In genomic region chr17:63012571-63012923, GRCm38 (mm10) we compare ENCODE assay signal across 13 mouse cellular contexts.
DNase-seq lines count a peak whose midpoint lies in the region; ATAC-seq and TF ChIP-seq lines count a peak whose summit lies in the region.
"Had no signal": no experiment of that assay in that cellular context is flagged by ENCODE, and none has a peak within 500 bp of the region (broad histone marks: within the 10 kb centered on the region; RNA-seq: fewer than 3 reads in every experiment).

No protein-coding gene starts in this region.

- H3K27me3 ChIP-seq in heart, embryonic 15.5 days, result no peaks in the 10 kb centered on the region
- no peaks in the 10 kb centered on the region for H3K27me3 ChIP-seq in limb, embryonic 14.5 days (ENCODE audit: control insufficient read depth, insufficient read depth, low read length)
- no peaks in the 10 kb centered on the region for H3K27me3 ChIP-seq in limb, embryonic 10.5 days (ENCODE audit: low read depth, poor library complexity, severe bottlenecking)
- H3K27me3 ChIP-seq in intestine, embryonic 16.5 days (replicated peaks; ENCODE audit: control insufficient read depth, insufficient read depth, low read length), result no peaks in the 10 kb centered on the region
- H3K27me3 ChIP-seq: embryonic facial prominence, embryonic 15.5 days; neural tube, embryonic 12.5 days had no signal

- peak overlapping the region; percentile 77 for H3K27ac ChIP-seq in heart, embryonic 15.5 days
- no peak overlapping the region for H3K27ac ChIP-seq in limb, embryonic 14.5 days (replicated peaks; ENCODE audit: low read depth, low read length)
- H3K27ac ChIP-seq in limb, embryonic 10.5 days, result no peak overlapping the region
- peak overlapping the region; percentile 23; the same call in 1 of the 2 replicates for H3K27ac ChIP-seq in intestine, embryonic 16.5 days (ENCODE audit: low read length)
- H3K27ac ChIP-seq: embryonic facial prominence, embryonic 15.5 days; forebrain, embryonic 10.5 days; hindbrain, embryonic 14.5 days; neural tube, embryonic 12.5 days had no signal

- no peak for DNase-seq in frontal cortex, postnatal 25 days (ENCODE audit: low spot score in 2 of 2)
- no peak for DNase-seq in heart, adult 9 months (ENCODE audit: low spot score in 2 of 2)
- no peak for DNase-seq in limb, embryonic 14.5 days (ENCODE audit: low spot score)
- DNase-seq in limb, embryonic 10.5 days (ENCODE audit: low spot score), result no peak
- no peak for DNase-seq in spleen, postnatal 14 days (ENCODE audit: low spot score in 2 of 2)

- H3K9me3 ChIP-seq in heart, embryonic 15.5 days (replicated peaks), result no peaks in the 10 kb centered on the region
- no peaks in the 10 kb centered on the region for H3K9me3 ChIP-seq in limb, embryonic 14.5 days (ENCODE audit: control insufficient read depth, low read length)
- no peaks in the 10 kb centered on the region for H3K9me3 ChIP-seq in limb, embryonic 10.5 days (replicated peaks)
- H3K9me3 ChIP-seq in intestine, embryonic 16.5 days (ENCODE audit: control insufficient read depth, low read length), result no peaks in the 10 kb centered on the region
- H3K9me3 ChIP-seq: embryonic facial prominence, embryonic 15.5 days; forebrain, embryonic 10.5 days; neural tube, embryonic 12.5 days had no signal

- no peak for TF ChIP-seq POLR2A in limb, embryonic 14.5 days (IDR thresholded peaks at IDR 0.05; ENCODE audit: borderline replicate concordance, extremely low read depth, insufficient read depth, insufficient read length)

- 26% methylated on average over 3 of the region's 3 CpGs for WGBS in heart, embryonic 15.5 days
- 47% methylated on average over 3 of the region's 3 CpGs for WGBS in limb, embryonic 14.5 days
- WGBS in limb, embryonic 10.5 days, result 54% methylated on average over 3 of the region's 3 CpGs
- 42% methylated on average over 3 of the region's 3 CpGs for WGBS in intestine, embryonic 16.5 days

- H3K4me1 ChIP-seq in heart, embryonic 15.5 days (replicated peaks), result peaks cover 18% of the 10 kb centered on the region
- peaks cover 9% of the 10 kb centered on the region; the same call in 1 of the 2 replicates for H3K4me1 ChIP-seq in limb, embryonic 14.5 days (ENCODE audit: control insufficient read depth, insufficient read depth, low read length)
- H3K4me1 ChIP-seq in limb, embryonic 10.5 days, result peaks cover 36% of the 10 kb centered on the region
- peaks cover 8% of the 10 kb centered on the region for H3K4me1 ChIP-seq in intestine, embryonic 16.5 days (ENCODE audit: control insufficient read depth, insufficient read depth, low read length)
- H3K4me1 ChIP-seq: neural tube, embryonic 12.5 days had no signal

- H3K9ac ChIP-seq in heart, embryonic 15.5 days, result no peak overlapping the region
- H3K9ac ChIP-seq in limb, embryonic 14.5 days (ENCODE audit: low read depth, low read length, severe bottlenecking), result no peak overlapping the region
- no peak overlapping the region for H3K9ac ChIP-seq in intestine, embryonic 16.5 days (ENCODE audit: low read depth, low read length)
- H3K9ac ChIP-seq: embryonic facial prominence, embryonic 15.5 days; hindbrain, embryonic 14.5 days; neural tube, embryonic 12.5 days had no signal

- peak; percentile 43; the same call in 1 of the 2 replicates for ATAC-seq in frontal cortex, adult (ENCODE audit: low TSS enrichment)
- ATAC-seq in heart, embryonic 15.5 days (replicated peaks; ENCODE audit: insufficient number of reproducible peaks, insufficient read depth, low FRiP score, low read depth), result peak; percentile 48; the same call in 1 of the 2 replicates
- 0 out of 2 replicates have a peak, but pooled peaks have one; percentile 19 for ATAC-seq in limb, embryonic 14.5 days (ENCODE audit: low FRiP score, low read depth)
- peak; percentile 55 for ATAC-seq in intestine, embryonic 16.5 days

- no peak overlapping the region for H3K4me2 ChIP-seq in heart, embryonic 15.5 days
- H3K4me2 ChIP-seq in limb, embryonic 14.5 days (replicated peaks; ENCODE audit: low read depth, low read length, severe bottlenecking), result no peak overlapping the region
- no peak overlapping the region for H3K4me2 ChIP-seq in intestine, embryonic 16.5 days (ENCODE audit: low read depth, low read length)
- H3K4me2 ChIP-seq: embryonic facial prominence, embryonic 15.5 days; hindbrain, embryonic 14.5 days; liver, embryonic 11.5 days; neural tube, embryonic 12.5 days had no signal

- H3K4me3 ChIP-seq in heart, embryonic 15.5 days, result no peak overlapping the region
- H3K4me3 ChIP-seq in limb, embryonic 14.5 days (replicated peaks; ENCODE audit: low read length), result no peak overlapping the region
- H3K4me3 ChIP-seq in limb, embryonic 10.5 days, result no peak overlapping the region
- H3K4me3 ChIP-seq in intestine, embryonic 16.5 days (ENCODE audit: low read length), result no peak overlapping the region
- H3K4me3 ChIP-seq: embryonic facial prominence, embryonic 15.5 days; forebrain, embryonic 10.5 days; neural tube, embryonic 12.5 days had no signal

- H3K36me3 ChIP-seq in heart, embryonic 15.5 days, result no peaks in the 10 kb centered on the region
- no peaks in the 10 kb centered on the region for H3K36me3 ChIP-seq in limb, embryonic 14.5 days (ENCODE audit: control insufficient read depth, insufficient read depth, low read length)
- no peaks in the 10 kb centered on the region for H3K36me3 ChIP-seq in limb, embryonic 10.5 days
- H3K36me3 ChIP-seq in intestine, embryonic 16.5 days (ENCODE audit: control insufficient read depth, insufficient read depth, low read length), result no peaks in the 10 kb centered on the region
- H3K36me3 ChIP-seq: embryonic facial prominence, embryonic 15.5 days; forebrain, embryonic 10.5 days; neural tube, embryonic 12.5 days had no signal

Comparison
In these comparisons a context has a peak if more than half of its experiments do, and no peak if none do; other contexts are left out.
1. H3K27ac ChIP-seq: peak in heart, embryonic 15.5 days (single experiment) and intestine, embryonic 16.5 days (single experiment); none in limb, embryonic 14.5 days (single experiment) and limb, embryonic 10.5 days (single experiment).
2. Peak in every context shown above with its lines, with median percentiles within 50 percentile points of each other: ATAC-seq.